Comparison of ENCODE assay signal across 19 mouse cellular contexts in genomic region chr7:34775659-34776058, GRCm38 (mm10). TPM values are rescaled to one million over a fixed set of nuclear protein-coding genes. Genes with fewer than 3 reads are reported as not detected.
DNase-seq lines count a peak whose midpoint lies in the region; ATAC-seq lines count a peak whose summit lies in the region.
"Had no signal": no experiment of that assay in that cellular context is flagged by ENCODE, and none has a peak within 500 bp of the region (broad histone marks: within the 10 kb centered on the region; RNA-seq: fewer than 3 reads in every experiment).

No protein-coding gene starts in this region.

- no peak overlapping the region for H3K27ac ChIP-seq in kidney, embryonic 14.5 days (ENCODE audit: low read depth, low read length)
- no peak overlapping the region for H3K27ac ChIP-seq in neural tube, embryonic 12.5 days
- H3K27ac ChIP-seq in neural tube, embryonic 15.5 days (replicated peaks), result no peak overlapping the region
- no peak overlapping the region for H3K27ac ChIP-seq in hindbrain, embryonic 16.5 days (ENCODE audit: low read depth, low read length)
- H3K27ac ChIP-seq: gastrocnemius, adult 2 months; liver, embryonic 14.5 days; lung, embryonic 15.5 days had no signal

- no peaks in the 10 kb centered on the region for H3K9me3 ChIP-seq in kidney, embryonic 14.5 days (ENCODE audit: control insufficient read depth, low read length)
- 0 out of 2 replicates have a peak, but pooled peaks cover 2% of the 10 kb centered on the region for H3K9me3 ChIP-seq in neural tube, embryonic 12.5 days
- no peaks in the 10 kb centered on the region for H3K9me3 ChIP-seq in neural tube, embryonic 15.5 days (replicated peaks)
- no peaks in the 10 kb centered on the region for H3K9me3 ChIP-seq in hindbrain, embryonic 16.5 days (ENCODE audit: control insufficient read depth, low read length)
- H3K9me3 ChIP-seq: lung, embryonic 15.5 days had no signal

- no peak overlapping the region for H3K9ac ChIP-seq in kidney, embryonic 14.5 days (ENCODE audit: low read depth, low read length)
- H3K9ac ChIP-seq in neural tube, embryonic 12.5 days, result no peak overlapping the region
- no peak overlapping the region for H3K9ac ChIP-seq in neural tube, embryonic 15.5 days (replicated peaks)
- no peak overlapping the region for H3K9ac ChIP-seq in hindbrain, embryonic 16.5 days (ENCODE audit: low read depth, low read length)
- H3K9ac ChIP-seq: liver, embryonic 14.5 days; lung, embryonic 15.5 days had no signal

- peaks cover 16% of the 10 kb centered on the region; the same call in 1 of the 2 replicates for H3K4me1 ChIP-seq in kidney, embryonic 14.5 days (ENCODE audit: control insufficient read depth, insufficient read depth, low read length)
- H3K4me1 ChIP-seq in neural tube, embryonic 12.5 days, result peaks cover 26% of the 10 kb centered on the region
- peaks cover 38% of the 10 kb centered on the region for H3K4me1 ChIP-seq in neural tube, embryonic 15.5 days
- H3K4me1 ChIP-seq in hindbrain, embryonic 16.5 days (ENCODE audit: control insufficient read depth, insufficient read depth, low read depth, low read length), result peaks cover 11% of the 10 kb centered on the region
- H3K4me1 ChIP-seq: lung, embryonic 15.5 days had no signal

- WGBS in kidney, embryonic 14.5 days, result 66% methylated on average over 12 of the region's 12 CpGs
- 63% methylated on average over 12 of the region's 12 CpGs for WGBS in neural tube, embryonic 12.5 days
- 50% methylated on average over 12 of the region's 12 CpGs for whole genome bisulfite sequencing in neural tube, embryonic 15.5 days
- WGBS in hindbrain, embryonic 16.5 days, result 50% methylated on average over 12 of the region's 12 CpGs

- H3K4me2 ChIP-seq in kidney, embryonic 14.5 days (replicated peaks; ENCODE audit: low read depth, low read length), result no peak overlapping the region
- no peak overlapping the region for H3K4me2 ChIP-seq in neural tube, embryonic 12.5 days (replicated peaks)
- no peak overlapping the region for H3K4me2 ChIP-seq in neural tube, embryonic 15.5 days
- no peak overlapping the region for H3K4me2 ChIP-seq in hindbrain, embryonic 16.5 days (ENCODE audit: low read length)
- H3K4me2 ChIP-seq: heart, embryonic 11.5 days; lung, embryonic 15.5 days had no signal

- 0 out of 2 replicates have a peak, but pooled peaks have one; percentile 38 for ATAC-seq in kidney, embryonic 14.5 days (ENCODE audit: low FRiP score, low TSS enrichment)
- peak; percentile 46; the same call in 1 of the 2 replicates for ATAC-seq in neural tube, embryonic 12.5 days (ENCODE audit: low FRiP score, low read depth)
- no peak for ATAC-seq in neural tube, embryonic 15.5 days (ENCODE audit: low FRiP score)
- ATAC-seq in hindbrain, embryonic 16.5 days, result 0 out of 2 replicates have a peak, but pooled peaks have one; percentile 21

- H3K36me3 ChIP-seq in kidney, embryonic 14.5 days (ENCODE audit: control insufficient read depth, insufficient read depth, low read length), result no peaks in the 10 kb centered on the region
- H3K36me3 ChIP-seq in neural tube, embryonic 12.5 days, result no peaks in the 10 kb centered on the region
- no peaks in the 10 kb centered on the region for H3K36me3 ChIP-seq in neural tube, embryonic 15.5 days
- no peaks in the 10 kb centered on the region for H3K36me3 ChIP-seq in hindbrain, embryonic 16.5 days (ENCODE audit: control insufficient read depth, insufficient read depth, low read length)
- H3K36me3 ChIP-seq: G1E; lung, embryonic 15.5 days had no signal

- no peak for DNase-seq in kidney, adult 18-20 months
- peak; percentile 48 for DNase-seq in R1 (ENCODE audit: low read depth, low spot score)
- no peak for DNase-seq in frontal cortex, postnatal 14 days (ENCODE audit: low spot score in 2 of 2)
- no peak for DNase-seq in adrenal gland, postnatal 14 days
- DNase-seq: cerebellum, adult 2 months; gastrocnemius, adult 2 months; heart, postnatal 10 days; kidney, adult 11 months; lung, postnatal 4 days had no signal

- H3K27me3 ChIP-seq in kidney, embryonic 14.5 days (ENCODE audit: control insufficient read depth, insufficient read depth, low read length), result no peaks in the 10 kb centered on the region
- H3K27me3 ChIP-seq in neural tube, embryonic 12.5 days (replicated peaks), result no peaks in the 10 kb centered on the region
- H3K27me3 ChIP-seq in neural tube, embryonic 15.5 days (replicated peaks), result no peaks in the 10 kb centered on the region
- no peaks in the 10 kb centered on the region for H3K27me3 ChIP-seq in hindbrain, embryonic 16.5 days (replicated peaks; ENCODE audit: control insufficient read depth, insufficient read depth, low read length)

- no peak overlapping the region for H3K4me3 ChIP-seq in kidney, embryonic 14.5 days (ENCODE audit: low read length)
- no peak overlapping the region for H3K4me3 ChIP-seq in neural tube, embryonic 12.5 days
- no peak overlapping the region for H3K4me3 ChIP-seq in neural tube, embryonic 15.5 days (replicated peaks)
- H3K4me3 ChIP-seq in hindbrain, embryonic 16.5 days (ENCODE audit: low read length), result no peak overlapping the region
- H3K4me3 ChIP-seq: gastrocnemius, adult 2 months; lung, embryonic 15.5 days; myocyte had no signal

RNA-seq across cellular contexts. Expression of gene Chst8, which starts 36.9 kb away (rescaled TPM):
- 8.7 and 9.1 TPM in 2 replicates for polyA plus RNA-seq in kidney, embryonic 14.5 days (2014; fragmentation: Nextera tagmentation; extraction: Ambion mirVana)
- 33.8 and 42.4 TPM in 2 replicates for polyA plus RNA-seq in neural tube, embryonic 12.5 days (2016; fragmentation: Nextera tagmentation; extraction: Ambion mirVana)
- polyA plus RNA-seq in neural tube, embryonic 15.5 days (2015; fragmentation: Nextera tagmentation; extraction: Ambion mirVana), result 13.2 and 13.3 TPM in 2 replicates
- polyA plus RNA-seq in hindbrain, embryonic 16.5 days (2015; fragmentation: Nextera tagmentation; extraction: Ambion mirVana), result 9.2 and 12.2 TPM in 2 replicates
- 3.8 and 7.0 TPM in 2 replicates for total RNA-seq in adrenal gland, postnatal 14 days (2021)
- total RNA-seq: granulocyte monocyte progenitor cell, adult 5-6 weeks had no signal
- polyA plus RNA-seq: G1E, myocyte had no signal
